Mouse (Mus musculus) heart, embryonic 16.5 days (tissue): Measurements from ENCODE around the gene Spats2l. TPM values are rescaled to one million over a fixed set of nuclear protein-coding genes. Genes with fewer than 3 reads are reported as not detected.

Experiments used
- ATAC-seq: fragments of 200-750 bp; cut with Nextera tagmentation; replicated peaks from 2 replicates; pipeline ENCODE4 v1.8.0; 2017; ENCODE audit warnings: moderate number of reproducible peaks; ENCODE audit not compliant: insufficient read depth, low FRiP score; ENCODE audit errors: extremely low read depth
- H3K27ac ChIP-seq: fragments of 300-500 bp; sonication (generic); 2 replicates; pipeline ENCODE4 v1.5.1; 2014; ENCODE audit warnings: mild to moderate bottlenecking, low read length, control low read depth, moderate library complexity
- H3K27me3 ChIP-seq: fragments of 300-500 bp; sonication (generic); 2 replicates; pipeline ENCODE4 v1.6.1; 2014; ENCODE audit warnings: low read length, mixed read lengths; ENCODE audit not compliant: control insufficient read depth, insufficient read depth
- H3K36me3 ChIP-seq: fragments of 300-500 bp; sonication (generic); 2 replicates; pipeline ENCODE4 v1.6.1; 2014; ENCODE audit not compliant: control insufficient read depth, insufficient read depth
- H3K4me1 ChIP-seq: fragments of 300-500 bp; sonication (generic); 2 replicates; pipeline ENCODE4 v1.6.1; 2014; ENCODE audit warnings: low read length, mixed read lengths; ENCODE audit not compliant: control insufficient read depth, insufficient read depth
- H3K4me2 ChIP-seq: fragments of 300-500 bp; sonication (generic); 2 replicates; pipeline ENCODE4 v1.6.1; 2014; ENCODE audit warnings: low read depth, mild to moderate bottlenecking, control low read depth, low read length
- H3K4me3 ChIP-seq: fragments of 300-500 bp; sonication (generic); 2 replicates; pipeline ENCODE4 v1.5.1; 2014; ENCODE audit warnings: mild to moderate bottlenecking, control low read depth, low read length
- H3K9ac ChIP-seq: fragments of 300-500 bp; sonication (generic); 2 replicates; pipeline ENCODE4 v1.6.1; 2014; ENCODE audit warnings: low read length, control low read depth
- H3K9me3 ChIP-seq: fragments of 300-500 bp; sonication (generic); replicated peaks from 2 replicates; pipeline ENCODE4 v1.6.1; 2016; ENCODE audit warnings: low read length; ENCODE audit not compliant: control insufficient read depth
- WGBS: fragments of 180-500 bp; shearing (Covaris S2); extraction: QIAGEN DNeasy Blood & Tissue Kit; methylation state at CpG from one replicate; pipeline ENCODE4 v1.1.7; 2014; 5-methylcytosine and 5-hydroxymethylcytosine counted together
- polyA plus RNA-seq: library from polyadenylated mRNA; unstranded; fragments of >200 nt; fragmentation: Nextera tagmentation; extraction: Ambion mirVana; gene quantifications from 2 replicates; pipeline ENCODE4 v1.2.1, GENCODE M21; 2015

Spats2l gene
- polyA plus RNA-seq, 1 experiment from 2014 or later, result 61.5 TPM

DNA sequence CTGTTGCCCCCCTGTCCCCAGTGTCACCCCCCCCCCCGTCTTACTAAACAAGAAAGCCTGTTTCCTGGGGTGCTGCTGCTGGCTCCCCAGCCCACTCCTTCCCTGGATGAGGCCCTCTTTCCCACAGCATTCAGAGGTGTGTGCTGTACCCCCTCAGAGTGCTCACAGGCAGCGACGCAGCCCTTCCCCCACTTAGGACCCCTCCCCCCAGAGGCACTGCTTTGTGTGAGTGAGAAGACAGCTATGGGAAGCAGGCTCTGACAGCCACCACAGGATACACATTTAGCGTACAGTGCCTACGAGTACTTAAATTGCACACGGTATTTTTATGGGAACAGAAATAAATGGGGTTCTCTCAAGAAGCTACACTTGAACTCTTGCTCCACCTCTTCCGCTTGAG is 33.9 kb downstream of the Spats2l start:
- Histone ChIP-seq H3K9ac (no peak overlapping the region), H3K36me3 (no peaks in the 10 kb centered on the region), H3K4me2 (no peak overlapping the region), H3K27ac (no peak overlapping the region), H3K4me1 (no peaks in the 10 kb centered on the region), H3K9me3 (no peaks in the 10 kb centered on the region), H3K27me3 (no peaks in the 10 kb centered on the region), H3K4me3 (no peak overlapping the region)
- WGBS, result 42% methylated on average over 7 of the region's 7 CpGs
- no peak for ATAC-seq

DNA sequence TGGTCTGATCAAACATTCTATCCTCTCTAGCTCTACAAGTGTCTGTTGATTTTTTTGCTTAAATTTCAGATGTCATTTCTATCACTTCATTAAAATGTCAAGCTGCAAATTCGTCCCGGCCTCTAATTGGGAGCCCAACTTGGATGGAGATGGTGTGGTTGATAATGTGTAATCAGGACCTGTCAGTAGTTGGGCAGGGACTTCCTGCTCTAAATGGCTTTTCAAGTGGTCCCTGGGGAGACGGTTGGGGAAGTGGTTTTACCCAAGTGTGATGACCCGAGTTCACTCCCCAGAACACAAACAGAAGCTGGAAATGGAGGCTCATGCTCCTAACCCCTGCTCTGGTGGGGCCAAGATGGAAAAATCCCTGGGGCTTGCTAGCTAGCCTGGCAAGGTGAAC is 36.3 kb downstream of the Spats2l start:
- WGBS, result 37% methylated on average over 4 of the region's 4 CpGs
- no peaks in the 10 kb centered on the region for H3K9me3 ChIP-seq
- no peak overlapping the region for H3K4me3 ChIP-seq
- no peak for ATAC-seq
- no peak overlapping the region for H3K27ac ChIP-seq
- no peak overlapping the region for H3K9ac ChIP-seq
- H3K4me1 ChIP-seq, result no peaks in the 10 kb centered on the region
- H3K27me3 ChIP-seq, result no peaks in the 10 kb centered on the region
- no peaks in the 10 kb centered on the region for H3K36me3 ChIP-seq
- H3K4me2 ChIP-seq, result no peak overlapping the region

DNA sequence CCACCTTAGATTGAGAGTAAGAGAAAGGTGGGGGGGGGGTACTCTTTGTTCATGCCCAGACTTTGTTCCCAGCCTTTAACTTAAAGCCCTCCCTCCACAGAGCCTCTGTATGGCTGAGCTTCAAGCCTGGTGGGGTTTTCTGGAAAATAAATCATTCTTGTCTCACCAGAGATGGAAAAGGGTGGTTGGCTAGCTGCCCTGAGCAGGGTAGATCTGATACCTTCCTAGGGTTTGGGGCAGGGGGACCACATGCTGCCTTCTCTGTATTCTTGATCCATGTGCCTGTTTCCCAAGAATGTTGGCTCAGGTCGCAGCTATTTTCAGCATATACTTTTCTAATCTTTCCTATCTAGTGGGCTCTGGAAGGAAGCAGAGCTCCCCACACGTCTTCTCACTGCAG is 43.1 kb downstream of the Spats2l start:
- no peak overlapping the region for H3K4me3 ChIP-seq
- H3K27me3 ChIP-seq, result no peaks in the 10 kb centered on the region
- H3K4me2 ChIP-seq, result no peak overlapping the region
- H3K4me1 ChIP-seq, result peaks cover 6% of the 10 kb centered on the region
- no peaks in the 10 kb centered on the region for H3K36me3 ChIP-seq
- ATAC-seq, result no peak
- no peaks in the 10 kb centered on the region for H3K9me3 ChIP-seq
- 27% methylated on average over 2 of the region's 2 CpGs for WGBS
- H3K27ac ChIP-seq, result no peak overlapping the region
- H3K9ac ChIP-seq, result no peak overlapping the region

DNA sequence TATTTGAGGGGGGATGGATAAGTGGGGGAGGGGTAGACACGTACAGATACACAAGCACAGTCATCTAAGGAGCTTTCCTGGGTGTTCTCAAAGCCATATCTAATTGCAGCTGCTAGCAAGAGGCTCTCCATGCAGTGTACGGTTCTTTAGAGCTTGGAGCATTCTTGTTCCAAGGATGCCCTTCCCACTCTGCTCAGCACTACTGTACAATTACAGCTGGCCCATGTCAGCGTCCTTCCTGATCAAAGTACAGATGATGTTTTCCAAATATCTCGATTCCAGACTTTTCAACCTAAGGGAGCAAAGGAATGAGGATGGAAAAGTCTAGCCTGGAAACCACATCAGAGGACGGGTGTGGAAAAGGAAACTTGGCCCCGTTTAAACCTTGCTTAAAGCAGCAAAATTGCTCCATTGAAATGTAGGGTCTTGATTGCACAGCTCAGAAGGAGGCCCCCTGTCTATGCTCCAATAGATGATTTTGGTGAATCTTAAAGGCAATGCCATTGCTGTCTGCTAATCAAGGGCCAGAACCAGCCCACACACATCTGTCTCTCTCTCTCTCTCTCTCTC is 46.6 kb downstream of the Spats2l start:
- no peak overlapping the region for H3K9ac ChIP-seq
- no peak overlapping the region for H3K27ac ChIP-seq
- ATAC-seq, result 0 out of 2 replicates have a peak, but pooled peaks have one; percentile 60
- WGBS, result 58% methylated on average over 6 of the region's 6 CpGs
- no peaks in the 10 kb centered on the region for H3K36me3 ChIP-seq
- no peak overlapping the region for H3K4me3 ChIP-seq
- no peaks in the 10 kb centered on the region for H3K9me3 ChIP-seq
- peaks cover 15% of the 10 kb centered on the region for H3K4me1 ChIP-seq
- H3K4me2 ChIP-seq, result no peak overlapping the region
- no peaks in the 10 kb centered on the region for H3K27me3 ChIP-seq

GRCm38 (mm10) chr1:57824966-57825759 is 51.2 kb downstream of the Spats2l start:
- 0 out of 2 replicates have a peak, but pooled peaks have one; percentile 40 for ATAC-seq
- Histone ChIP-seq H3K4me3 (no peak overlapping the region), H3K9ac (no peak overlapping the region; the same call in 1 of the 2 replicates), H3K4me2 (no peak overlapping the region; the same call in 1 of the 2 replicates), H3K4me1 (peaks cover 10% of the 10 kb centered on the region), H3K27me3 (no peaks in the 10 kb centered on the region), H3K27ac (peak overlapping the region; percentile 51; the same call in 1 of the 2 replicates), H3K36me3 (peaks cover 1% of the 10 kb centered on the region; the same call in 1 of the 2 replicates), H3K9me3 (peaks cover 4% of the 10 kb centered on the region; the same call in 1 of the 2 replicates)
- 54% methylated on average over 17 of the region's 17 CpGs for WGBS

DNA sequence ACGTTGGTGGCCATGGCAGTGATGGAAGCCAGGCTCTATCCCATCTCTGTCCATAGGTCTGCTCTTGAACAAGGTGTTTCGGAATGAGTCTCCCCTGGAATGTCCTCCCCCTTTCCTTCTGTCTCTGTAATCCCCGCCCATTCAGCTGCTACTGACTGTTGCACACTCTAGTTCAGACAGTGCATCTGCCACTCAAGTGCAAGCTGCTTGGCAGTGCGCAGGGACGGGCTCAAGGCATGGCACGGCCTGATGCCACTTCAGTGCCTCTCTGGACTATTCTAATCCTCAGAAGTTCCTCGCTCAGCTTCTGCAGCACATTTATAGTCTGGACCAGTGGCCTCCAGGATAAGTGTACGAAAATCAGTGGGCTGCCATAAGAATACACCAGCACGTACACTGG is 52.3 kb downstream of the Spats2l start:
- Histone ChIP-seq H3K4me3 (no peak overlapping the region), H3K36me3 (peaks cover 3% of the 10 kb centered on the region; the same call in 1 of the 2 replicates), H3K27me3 (no peaks in the 10 kb centered on the region), H3K27ac (no peak overlapping the region), H3K4me2 (no peak overlapping the region), H3K9ac (no peak overlapping the region), H3K9me3 (peaks cover 5% of the 10 kb centered on the region; the same call in 1 of the 2 replicates), H3K4me1 (peaks cover 10% of the 10 kb centered on the region)
- ATAC-seq, result no peak
- 76% methylated on average over 9 of the region's 9 CpGs for WGBS

DNA sequence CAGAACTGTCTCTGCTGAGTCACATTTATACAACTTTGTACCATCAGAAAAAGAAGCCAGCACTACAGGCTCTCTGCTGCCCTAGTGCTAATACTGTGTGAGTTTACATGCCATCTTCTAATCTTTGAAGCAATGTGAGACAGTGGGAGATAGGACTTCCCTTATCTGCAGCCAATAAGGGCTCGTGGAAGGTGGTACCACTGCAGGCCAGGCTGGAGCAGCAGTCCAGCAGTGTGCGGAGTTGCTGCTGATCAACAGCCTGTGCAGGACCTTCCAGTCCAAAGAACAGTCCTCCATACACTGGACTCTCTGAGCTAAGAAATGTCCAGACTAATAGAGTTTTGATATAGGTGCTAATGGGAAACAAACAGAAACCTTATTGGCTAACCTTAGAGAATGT is 59.2 kb downstream of the Spats2l start:
- Histone ChIP-seq H3K27me3 (no peaks in the 10 kb centered on the region), H3K36me3 (peaks cover 3% of the 10 kb centered on the region; the same call in 1 of the 2 replicates), H3K4me1 (no peaks in the 10 kb centered on the region), H3K4me2 (no peak overlapping the region), H3K9ac (no peak overlapping the region), H3K4me3 (no peak overlapping the region), H3K27ac (no peak overlapping the region), H3K9me3 (peaks cover 5% of the 10 kb centered on the region; the same call in 1 of the 2 replicates)
- 45% methylated on average over 2 of the region's 2 CpGs for WGBS
- ATAC-seq, result no peak

- ATAC-seq, result no peak
- H3K36me3 ChIP-seq, result peaks cover 2% of the 10 kb centered on the region; the same call in 1 of the 2 replicates
- no peak overlapping the region for H3K27ac ChIP-seq
- 64% methylated on average over 7 of the region's 7 CpGs for WGBS
- no peaks in the 10 kb centered on the region for H3K4me1 ChIP-seq
- H3K9me3 ChIP-seq, result peaks cover 2% of the 10 kb centered on the region; the same call in 1 of the 2 replicates
- H3K27me3 ChIP-seq, result no peaks in the 10 kb centered on the region
- H3K4me3 ChIP-seq, result no peak overlapping the region
- no peak overlapping the region for H3K9ac ChIP-seq
- no peak overlapping the region for H3K4me2 ChIP-seq
Observed at GRCm38 (mm10) chr1:57835128-57835527, 61.2 kb downstream of the Spats2l start.

DNA sequence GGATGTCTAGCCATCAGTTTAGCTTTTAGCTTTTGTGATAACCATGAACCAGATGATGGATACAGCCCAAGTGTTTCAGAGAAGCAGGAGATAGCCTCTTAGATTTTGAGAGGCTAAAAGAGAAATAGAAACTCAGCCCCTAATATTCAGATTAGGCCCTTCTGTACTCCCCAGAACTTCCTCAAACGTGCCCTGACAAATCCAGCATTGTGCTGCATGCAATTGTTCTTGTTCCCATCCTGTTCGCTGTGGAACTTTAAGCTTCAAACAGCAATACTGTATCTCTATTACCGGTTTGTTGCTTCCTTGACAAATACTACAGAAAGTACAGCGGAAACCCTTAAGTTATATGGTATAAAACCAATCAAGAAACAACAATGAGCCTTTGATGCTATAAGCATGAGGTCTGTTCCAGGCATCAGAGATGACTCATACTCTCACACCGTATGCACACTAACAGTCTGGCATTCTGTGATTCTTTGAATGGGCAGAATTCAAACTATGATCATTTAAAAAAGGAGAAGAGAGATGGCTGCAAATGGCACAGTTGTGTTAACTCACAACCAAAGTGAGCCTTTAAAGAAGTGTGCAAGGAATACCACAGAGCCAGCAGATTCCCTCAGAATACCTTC is 62.8 kb downstream of the Spats2l start:
- no peak for ATAC-seq
- Histone ChIP-seq H3K36me3 (no peaks in the 10 kb centered on the region), H3K4me2 (no peak overlapping the region), H3K9me3 (no peaks in the 10 kb centered on the region), H3K9ac (no peak overlapping the region), H3K4me3 (no peak overlapping the region), H3K4me1 (peaks cover 2% of the 10 kb centered on the region; the same call in 1 of the 2 replicates), H3K27ac (peak overlapping the region; percentile 43; the same call in 1 of the 2 replicates), H3K27me3 (no peaks in the 10 kb centered on the region)
- WGBS, result 62% methylated on average over 5 of the region's 5 CpGs
